Mouse (Mus musculus) gastrocnemius, adult 8-10 months (tissue): ENCODE data around the gene Gdpd1. TPM values are rescaled to one million over a fixed set of nuclear protein-coding genes. Genes with fewer than 3 reads are reported as not detected.

Experiments
- DNase-seq, 2 experiments: peaks; one replicate each; pipeline ENCODE4 v3.0.0; 2022; ENCODE audit warnings: low spot score in 2 of 2
- microRNA-seq: library from miRNA; unstranded; fragments of <30 nt; microRNA quantifications from one replicate; pipeline ENCODE4 v1.2.0, GENCODE M21; 2022
- total RNA-seq, 4 experiments: library from RNA; stranded (reverse); gene quantifications; 2 replicates each; pipeline ENCODE4 v1.2.4; 2022

Gdpd1 gene
- total RNA-seq, 4 experiments from 2014 or later: 3.6 to 4.5 (median 3.8) TPM

GRCm38 (mm10) chr11:86992461-86992988 lies 81.3 kb downstream of the Gdpd1 start:
- DNase-seq: no peak

GRCm38 (mm10) chr11:86991241-86991640 lies 82.6 kb downstream of the Gdpd1 start:
- DNase-seq: no peak

GRCm38 (mm10) chr11:86990309-86990708 lies 83.6 kb downstream of the Gdpd1 start:
- no peak for DNase-seq

- DNase-seq: no peak
Measured at GRCm38 (mm10) chr11:86984990-86985389, 88.9 kb downstream of the Gdpd1 start.

Small RNA genes within 50 kb of the gene (microRNA-seq; reads per million reads assigned to microRNA genes)
- 41.6 reads per million, percentile 37 among the genes with 10 or more reads in this experiment for gene Mir301

Other genes with a start within 250 kb of the Gdpd1 start
- 1 to 10 TPM; 4.5 to 6.8 (median 4.9) TPM for gene Ypel2, start 80.4 kb downstream of the Gdpd1 start, total RNA-seq
- 1 to 10 TPM; 7.9 to 9.6 (median 9.1) TPM for gene Smg8, start 12.7 kb upstream of the Gdpd1 start, total RNA-seq
- under 1 TPM; 0.10 to 0.15 (median 0.11) TPM for gene Prr11, start 34.6 kb upstream of the Gdpd1 start, total RNA-seq
- 1 to 10 TPM; 3.1 to 7.4 (median 4.3) TPM for gene Ska2, start 35.2 kb upstream of the Gdpd1 start, total RNA-seq
- gene Trim37, start 53.0 kb upstream of the Gdpd1 start, total RNA-seq: 1 to 10 TPM; 3.5 to 5.7 (median 4.2) TPM